ENCODE assay signal across 16 mouse cellular contexts in the genomic region with DNA sequence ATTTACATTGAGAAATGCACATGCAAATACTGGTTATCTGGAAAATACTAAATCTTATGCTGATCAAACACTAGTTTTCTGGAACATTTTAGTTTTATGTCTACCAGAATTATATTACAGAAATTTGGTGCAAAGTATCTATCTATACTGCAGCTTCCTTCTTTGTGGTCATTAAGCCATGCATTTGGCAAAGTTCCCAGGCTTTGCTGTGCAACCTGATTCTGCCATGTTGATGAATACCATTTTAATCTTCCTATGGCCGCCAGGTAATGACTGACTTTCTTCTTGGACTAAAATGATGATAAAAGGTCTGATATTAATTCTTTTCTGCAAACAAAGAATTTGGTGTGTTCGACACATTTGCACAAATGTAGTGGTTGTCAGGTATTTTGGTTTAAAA.
"Had no signal": no experiment of that assay in that cellular context is flagged by ENCODE, and none has a peak within 500 bp of the region (broad histone marks: within the 10 kb centered on the region; RNA-seq: fewer than 3 reads in every experiment).

No protein-coding gene starts in this region.

- H3K27me3 ChIP-seq: kidney, embryonic 15.5 days; limb, embryonic 13.5 days; megakaryocyte, embryonic 14.5 days; midbrain, embryonic 12.5 days; neural tube, embryonic 13.5 days; stomach, embryonic 15.5 days had no signal

- H3K4me1 ChIP-seq: kidney, embryonic 15.5 days; limb, embryonic 13.5 days; megakaryocyte, embryonic 14.5 days; midbrain, embryonic 12.5 days; neural tube, embryonic 13.5 days; stomach, embryonic 15.5 days had no signal

- H3K4me3 ChIP-seq: kidney, embryonic 15.5 days; limb, embryonic 13.5 days; megakaryocyte, embryonic 14.5 days; midbrain, embryonic 12.5 days; neural tube, embryonic 13.5 days; stomach, embryonic 15.5 days had no signal

- H3K36me3 ChIP-seq: kidney, embryonic 15.5 days; limb, embryonic 13.5 days; midbrain, embryonic 12.5 days; neural tube, embryonic 13.5 days; stomach, embryonic 15.5 days had no signal

- H3K4me2 ChIP-seq: kidney, embryonic 15.5 days; limb, embryonic 13.5 days; midbrain, embryonic 12.5 days; neural tube, embryonic 13.5 days; stomach, embryonic 15.5 days had no signal

- H3K9me3 ChIP-seq: kidney, embryonic 15.5 days; limb, embryonic 13.5 days; megakaryocyte, embryonic 14.5 days; midbrain, embryonic 12.5 days; neural tube, embryonic 13.5 days; stomach, embryonic 15.5 days had no signal

- DNase-seq: kidney, adult 2 months; kidney, postnatal 25 days; layer of hippocampus, postnatal 36 days; lung, adult 18-20 months; lung, postnatal 4 days; retina, postnatal 1 day; right cerebral cortex, postnatal 4 days; spleen, adult 18-20 months had no signal

- H3K27ac ChIP-seq: kidney, embryonic 15.5 days; limb, embryonic 13.5 days; liver, embryonic 14.5 days; midbrain, embryonic 12.5 days; neural tube, embryonic 13.5 days; stomach, embryonic 15.5 days had no signal

- H3K9ac ChIP-seq: kidney, embryonic 15.5 days; limb, embryonic 13.5 days; liver, embryonic 14.5 days; midbrain, embryonic 12.5 days; neural tube, embryonic 13.5 days; stomach, embryonic 15.5 days had no signal

- ATAC-seq: lung, postnatal 0 days had no signal
